8 mouse cellular contexts compared by ENCODE assay signal in genomic region chr19:12797071-12797470, GRCm38 (mm10). TPM values are rescaled to one million over a fixed set of nuclear protein-coding genes. Genes with fewer than 3 reads are reported as not detected.
DNase-seq lines count a peak whose midpoint lies in the region; ATAC-seq and TF ChIP-seq lines count a peak whose summit lies in the region.

No protein-coding gene starts in this region.

- H3K27me3 ChIP-seq in kidney, adult 2 months (replicated peaks; ENCODE audit: control insufficient read depth, insufficient read depth, low read length), result no peaks in the 10 kb centered on the region
- no peaks in the 10 kb centered on the region for H3K27me3 ChIP-seq in forebrain, embryonic 11.5 days (ENCODE audit: control insufficient read depth, insufficient read depth, low read length)
- no peaks in the 10 kb centered on the region for H3K27me3 ChIP-seq in kidney, embryonic 14.5 days (ENCODE audit: control insufficient read depth, insufficient read depth, low read length)

- peak; percentile 63 for DNase-seq in kidney, adult 2 months
- no peak for DNase-seq in kidney, adult 18-20 months
- DNase-seq in R1 (ENCODE audit: low read depth, low spot score), result peak; percentile 18
- no peak for DNase-seq in forebrain, embryonic 11.5 days (ENCODE audit: low spot score)
- peak; percentile 21 for DNase-seq in lung, postnatal 14 days
- peak; percentile 64 for DNase-seq in telencephalon, adult 2 months (ENCODE audit: low read depth, low spot score)
- DNase-seq in left cerebral cortex, adult 8-10 months (ENCODE audit: low spot score in 2 of 2), result no peak

- no peaks in the 10 kb centered on the region for H3K9me3 ChIP-seq in forebrain, embryonic 11.5 days (ENCODE audit: control insufficient read depth, low read length)
- no peaks in the 10 kb centered on the region for H3K9me3 ChIP-seq in kidney, embryonic 14.5 days (ENCODE audit: control insufficient read depth, low read length)

- H3K4me2 ChIP-seq in forebrain, embryonic 11.5 days (ENCODE audit: low read depth, low read length, severe bottlenecking), result peak overlapping the region; percentile 77
- H3K4me2 ChIP-seq in kidney, embryonic 14.5 days (replicated peaks; ENCODE audit: low read depth, low read length), result peak overlapping the region; percentile 62

- H3K27ac ChIP-seq in kidney, adult 2 months (ENCODE audit: insufficient read depth, low read depth, low read length), result peak overlapping the region; percentile 88; the same call in 1 of the 2 replicates
- H3K27ac ChIP-seq in forebrain, embryonic 11.5 days (ENCODE audit: low read depth, low read length), result peak overlapping the region; percentile 94
- peak overlapping the region; percentile 99 for H3K27ac ChIP-seq in kidney, embryonic 14.5 days (ENCODE audit: low read depth, low read length)

- no peak for ATAC-seq in forebrain, embryonic 11.5 days (replicated peaks; ENCODE audit: low FRiP score)
- no peak for ATAC-seq in kidney, embryonic 14.5 days (ENCODE audit: low FRiP score, low TSS enrichment)

- H3K36me3 ChIP-seq in kidney, adult 2 months (ENCODE audit: control insufficient read depth, insufficient read depth, low read length), result no peaks in the 10 kb centered on the region
- no peaks in the 10 kb centered on the region for H3K36me3 ChIP-seq in forebrain, embryonic 11.5 days (ENCODE audit: control insufficient read depth, insufficient read depth, low read length)
- H3K36me3 ChIP-seq in kidney, embryonic 14.5 days (ENCODE audit: control insufficient read depth, insufficient read depth, low read length), result no peaks in the 10 kb centered on the region

- 0 out of 2 replicates have a peak, but pooled peaks have one; percentile 7 for TF ChIP-seq CTCF in kidney, adult 2 months (conservative IDR thresholded peaks at IDR 0.05; ENCODE audit: insufficient read depth, insufficient read length, low read depth, low read length)

- TF ChIP-seq POLR2A in kidney, adult 2 months (IDR thresholded peaks at IDR 0.05; ENCODE audit: low read depth, low read length), result no peak

- peak overlapping the region; percentile 65 for H3K4me3 ChIP-seq in kidney, adult 2 months (ENCODE audit: insufficient read depth, low read depth, low read length)
- H3K4me3 ChIP-seq in forebrain, embryonic 11.5 days (ENCODE audit: low read depth, low read length), result peak overlapping the region; percentile 93
- H3K4me3 ChIP-seq in kidney, embryonic 14.5 days (ENCODE audit: low read length), result peak overlapping the region; percentile 73

- 1% methylated on average over 7 of the region's 7 CpGs for WGBS in kidney, adult 2 months
- WGBS in forebrain, embryonic 11.5 days, result 2% methylated on average over 7 of the region's 7 CpGs
- under 1% methylated on average over 7 of the region's 7 CpGs for WGBS in kidney, embryonic 14.5 days

- H3K9ac ChIP-seq in forebrain, embryonic 11.5 days (ENCODE audit: low read length), result peak overlapping the region; percentile 71
- peak overlapping the region; percentile 99; the same call in 1 of the 2 replicates for H3K9ac ChIP-seq in kidney, embryonic 14.5 days (ENCODE audit: low read depth, low read length)

- H3K4me1 ChIP-seq in kidney, adult 2 months (ENCODE audit: control insufficient read depth, insufficient read depth, low read length), result no peaks in the 10 kb centered on the region
- no peaks in the 10 kb centered on the region; the same call in 1 of the 2 replicates for H3K4me1 ChIP-seq in forebrain, embryonic 11.5 days (replicated peaks; ENCODE audit: control insufficient read depth, insufficient read depth, low read length)
- no peaks in the 10 kb centered on the region for H3K4me1 ChIP-seq in kidney, embryonic 14.5 days (ENCODE audit: control insufficient read depth, insufficient read depth, low read length)

RNA-seq across cellular contexts. Expression of gene Lpxn, which starts 1.1 kb away (rescaled TPM):
- 1.8 and 3.2 TPM in 2 replicates for polyA plus RNA-seq in kidney, adult 2 months (2012; rRNA removed)
- polyA plus RNA-seq in forebrain, embryonic 11.5 days (2014; fragmentation: Nextera tagmentation; extraction: Ambion mirVana), result 1.2 and 1.3 TPM in 2 replicates
- 0.97 and 1.6 TPM in 2 replicates for polyA plus RNA-seq in kidney, embryonic 14.5 days (2014; fragmentation: Nextera tagmentation; extraction: Ambion mirVana)
- 1 to 10 TPM; 1.5 to 3.8 (median 2.1) TPM for total RNA-seq in left cerebral cortex, adult 8-10 months (2022)

RNA-seq across cellular contexts. Expression of gene Zfp91, which starts 1.1 kb away (rescaled TPM):
- polyA plus RNA-seq in kidney, adult 2 months (2012; rRNA removed), result 15.7 and 17.7 TPM in 2 replicates
- polyA plus RNA-seq in forebrain, embryonic 11.5 days (2014; fragmentation: Nextera tagmentation; extraction: Ambion mirVana), result 11.6 and 11.9 TPM in 2 replicates
- 14.6 and 18.1 TPM in 2 replicates for polyA plus RNA-seq in kidney, embryonic 14.5 days (2014; fragmentation: Nextera tagmentation; extraction: Ambion mirVana)
- 10 to 100 TPM; 85.2 to 96.0 (median 91.8) TPM for total RNA-seq in left cerebral cortex, adult 8-10 months (2022)

RNA-seq across cellular contexts. Expression of gene Cntf, which starts 31.6 kb away (rescaled TPM):
- polyA plus RNA-seq in kidney, adult 2 months (2012; rRNA removed), result 2.9 and 3.6 TPM in 2 replicates
- polyA plus RNA-seq in forebrain, embryonic 11.5 days (2014; fragmentation: Nextera tagmentation; extraction: Ambion mirVana), result 0.37 and 0.80 TPM in 2 replicates
- 0.37 and 2.3 TPM in 2 replicates for polyA plus RNA-seq in kidney, embryonic 14.5 days (2014; fragmentation: Nextera tagmentation; extraction: Ambion mirVana)
- 1 to 10 TPM; 3.2 to 4.3 (median 3.4) TPM for total RNA-seq in left cerebral cortex, adult 8-10 months (2022)

RNA-seq across cellular contexts. Expression of gene Gm5244, which starts 49.4 kb away (rescaled TPM):
- polyA plus RNA-seq in kidney, adult 2 months (2012; rRNA removed), result not detected in 2 replicates
- polyA plus RNA-seq in forebrain, embryonic 11.5 days (2014; fragmentation: Nextera tagmentation; extraction: Ambion mirVana), result not detected in 2 replicates
- polyA plus RNA-seq in kidney, embryonic 14.5 days (2014; fragmentation: Nextera tagmentation; extraction: Ambion mirVana), result not detected in 2 replicates
- not detected for total RNA-seq in left cerebral cortex, adult 8-10 months (2022)

Comparison
In these comparisons a context has a peak if more than half of its experiments do, and no peak if none do; other contexts are left out.
1. DNase-seq: peak in kidney, adult 2 months (single experiment), R1 (single experiment), lung, postnatal 14 days (single experiment) and telencephalon, adult 2 months (single experiment); none in kidney, adult 18-20 months (single experiment), forebrain, embryonic 11.5 days (single experiment) and left cerebral cortex, adult 8-10 months (0 of 2).
2. Peak in every context shown above with its lines, with median percentiles within 50 percentile points of each other: H3K27ac ChIP-seq and H3K4me3 ChIP-seq.